Mouse (Mus musculus) hindbrain, embryonic 13.5 days (tissue): ENCODE data around the gene Kpna6. TPM values are rescaled to one million over a fixed set of nuclear protein-coding genes. Genes with fewer than 3 reads are reported as not detected.

Experiments
- ATAC-seq: fragments of 200-750 bp; cut with Nextera tagmentation; 2 replicates; pipeline ENCODE4 v1.8.0; 2017; ENCODE audit warnings: moderate TSS enrichment; ENCODE audit not compliant: low FRiP score
- H3K27ac ChIP-seq: fragments of 300-500 bp; sonication (generic); 2 replicates; pipeline ENCODE4 v1.5.1; 2015; ENCODE audit warnings: inconsistent platforms, mild to moderate bottlenecking, moderate library complexity
- H3K27me3 ChIP-seq: fragments of 300-500 bp; sonication (generic); 2 replicates; pipeline ENCODE4 v1.6.1; 2015; ENCODE audit warnings: mild to moderate bottlenecking, inconsistent platforms
- H3K36me3 ChIP-seq: fragments of 300-500 bp; sonication (generic); 2 replicates; pipeline ENCODE4 v1.6.1; 2015; ENCODE audit warnings: mild to moderate bottlenecking, inconsistent platforms
- H3K4me1 ChIP-seq: fragments of 300-500 bp; sonication (generic); replicated peaks from 2 replicates; pipeline ENCODE4 v1.6.1; 2015; ENCODE audit warnings: inconsistent platforms
- H3K4me2 ChIP-seq: fragments of 300-500 bp; sonication (generic); 2 replicates; pipeline ENCODE4 v1.6.1; 2015; ENCODE audit warnings: inconsistent platforms, mild to moderate bottlenecking, moderate library complexity
- H3K4me3 ChIP-seq: fragments of 300-500 bp; sonication (generic); 2 replicates; pipeline ENCODE4 v1.5.1; 2015; ENCODE audit warnings: mild to moderate bottlenecking, inconsistent platforms
- H3K9ac ChIP-seq: fragments of 300-500 bp; sonication (generic); 2 replicates; pipeline ENCODE4 v1.6.1; 2015; ENCODE audit warnings: mild to moderate bottlenecking, inconsistent platforms
- H3K9me3 ChIP-seq: fragments of 300-500 bp; sonication (generic); 2 replicates; pipeline ENCODE4 v1.6.1; 2016; ENCODE audit warnings: inconsistent platforms
- WGBS: fragments of 180-500 bp; shearing (Covaris S2); methylation state at CpG from one replicate; pipeline ENCODE4 v1.1.7; 2015; 5-methylcytosine and 5-hydroxymethylcytosine counted together
- microRNA-seq: library from miRNA; unstranded; fragments of <30 nt; microRNA quantifications from one replicate; pipeline ENCODE4, GENCODE M21; 2016
- polyA plus RNA-seq: library from polyadenylated mRNA; unstranded; fragments of >200 nt; fragmentation: Nextera tagmentation; extraction: Ambion mirVana; gene quantifications from 2 replicates; pipeline ENCODE4 v1.2.1, GENCODE M21; 2015

Kpna6 gene
- polyA plus RNA-seq, 1 experiment from 2014 or later, result 17.6 TPM

- no peak for ATAC-seq
- H3K27ac ChIP-seq, result no peak overlapping the region
- 65% methylated on average over 4 of the region's 4 CpGs for WGBS
Observed at GRCm38 (mm10) chr4:129610472-129610871, 62.1 kb downstream of the Kpna6 start.

GRCm38 (mm10) chr4:129610026-129610425 lies 62.5 kb downstream of the Kpna6 start:
- Histone ChIP-seq H3K9ac (peak overlapping the region; percentile 46; the same call in 1 of the 2 replicates), H3K4me1 (no peaks in the 10 kb centered on the region; the same call in 1 of the 2 replicates), H3K9me3 (no peaks in the 10 kb centered on the region), H3K36me3 (peaks cover 44% of the 10 kb centered on the region), H3K4me2 (no peak overlapping the region), H3K27me3 (no peaks in the 10 kb centered on the region), H3K4me3 (no peak overlapping the region), H3K27ac (no peak overlapping the region)
- ATAC-seq, result no peak
- WGBS, result 86% methylated on average over 4 of the region's 4 CpGs

More at GRCm38 (mm10) chr4:129610472-129610871, 62.1 kb downstream of the Kpna6 start:
- Histone ChIP-seq H3K36me3 (peaks cover 41% of the 10 kb centered on the region), H3K9ac (0 out of 2 replicates have a peak overlapping the region, but pooled peaks have one; percentile 46), H3K9me3 (no peaks in the 10 kb centered on the region), H3K4me2 (no peak overlapping the region), H3K27me3 (no peaks in the 10 kb centered on the region), H3K4me1 (no peaks in the 10 kb centered on the region; the same call in 1 of the 2 replicates), H3K4me3 (no peak overlapping the region)

GRCm38 (mm10) chr4:129609139-129609631 lies 63.4 kb downstream of the Kpna6 start:
- WGBS, result 86% methylated on average over 12 of the region's 12 CpGs
- Histone ChIP-seq H3K27ac (no peak overlapping the region), H3K36me3 (peaks cover 53% of the 10 kb centered on the region), H3K9ac (no peak overlapping the region), H3K4me2 (no peak overlapping the region), H3K9me3 (no peaks in the 10 kb centered on the region), H3K4me3 (no peak overlapping the region), H3K4me1 (no peaks in the 10 kb centered on the region; the same call in 1 of the 2 replicates), H3K27me3 (no peaks in the 10 kb centered on the region)
- no peak for ATAC-seq

GRCm38 (mm10) chr4:129608426-129609025 lies 64.0 kb downstream of the Kpna6 start:
- WGBS, result 42% methylated on average over 7 of the region's 7 CpGs
- Histone ChIP-seq H3K4me3 (no peak overlapping the region), H3K9ac (peak overlapping the region; percentile 46; the same call in 1 of the 2 replicates), H3K27ac (peak overlapping the region; percentile 60), H3K9me3 (no peaks in the 10 kb centered on the region), H3K4me2 (no peak overlapping the region), H3K36me3 (peaks cover 54% of the 10 kb centered on the region), H3K4me1 (no peaks in the 10 kb centered on the region; the same call in 1 of the 2 replicates), H3K27me3 (no peaks in the 10 kb centered on the region)
- ATAC-seq, result peak; percentile 83

GRCm38 (mm10) chr4:129600233-129601158 lies 72.1 kb downstream of the Kpna6 start, which contains the start of the genes Eif3i and Tmem234:
Gene Eif3i, minus strand, starts transcription at chr4:129600648.
Gene Tmem234, plus strand, starts transcription at chr4:129600668.
- Histone ChIP-seq H3K4me3 (peak within 1 kb of the TSS; percentile 99), H3K4me2 (peak within 1 kb of the TSS; percentile 88), H3K9ac (peak within 1 kb of the TSS; percentile 95), H3K36me3 (peaks cover 61% of the 10 kb centered on the region), H3K4me1 (peaks cover 37% of the 10 kb centered on the region), H3K9me3 (no peaks in the 10 kb centered on the region), H3K27ac (peak within 1 kb of the TSS; percentile 86), H3K27me3 (no peaks in the 10 kb centered on the region)
- WGBS, result under 1% methylated on average over 74 of the region's 74 CpGs
- ATAC-seq, result peak; percentile 90

Small RNA genes lying within 50 kb of the gene (microRNA-seq; reads per million reads assigned to microRNA genes)
- gene Mir7016, result 0.93 reads per million

Other genes with a start within 250 kb of the Kpna6 start
- gene Zbtb8b, start 231.9 kb downstream of the Kpna6 start, polyA plus RNA-seq, result 13.6 and 13.9 TPM in 2 replicates
- 34.9 and 36.2 TPM in 2 replicates for gene Bsdc1, start 211.2 kb downstream of the Kpna6 start, polyA plus RNA-seq
- 0.13 TPM in 1 of 2 replicates, not detected in the other for gene Tssk3, start 181.7 kb downstream of the Kpna6 start, polyA plus RNA-seq
- 0.36 TPM in 1 of 2 replicates, not detected in the other for gene Fam229a, start 181.6 kb downstream of the Kpna6 start, polyA plus RNA-seq
- gene Marcksl1, start 159.2 kb downstream of the Kpna6 start, polyA plus RNA-seq, result 1,788 and 1,829 TPM in 2 replicates
- 111 and 113 TPM in 2 replicates for gene Hdac1, start 130.1 kb downstream of the Kpna6 start, polyA plus RNA-seq
- gene Lck, start 99.1 kb downstream of the Kpna6 start, polyA plus RNA-seq, result 7.6 and 11.1 TPM in 2 replicates
- 0.80 and 0.87 TPM in 2 replicates for gene Fam167b, start 94.2 kb downstream of the Kpna6 start, polyA plus RNA-seq
- 208 and 212 TPM in 2 replicates for gene Eif3i, start 72.1 kb downstream of the Kpna6 start, polyA plus RNA-seq
- gene Tmem234, start 72.1 kb downstream of the Kpna6 start, polyA plus RNA-seq, result 195 and 196 TPM in 2 replicates
- 4.0 and 4.3 TPM in 2 replicates for gene Dcdc2b, start 58.5 kb downstream of the Kpna6 start, polyA plus RNA-seq
- 30.0 and 37.8 TPM in 2 replicates for gene Iqcc, start 53.7 kb downstream of the Kpna6 start, polyA plus RNA-seq
- gene Ccdc28b, start 48.8 kb downstream of the Kpna6 start, polyA plus RNA-seq, result 130 and 135 TPM in 2 replicates
- gene Txlna, start 31.7 kb downstream of the Kpna6 start, polyA plus RNA-seq, result 56.8 and 58.1 TPM in 2 replicates
- 16.8 and 18.4 TPM in 2 replicates for gene Tmem39b, start 24.1 kb upstream of the Kpna6 start, polyA plus RNA-seq
- gene Khdrbs1, start 69.5 kb upstream of the Kpna6 start, polyA plus RNA-seq, result 157 TPM in 2 replicates
- 292 and 306 TPM in 2 replicates for gene Ptp4a2, start 138.5 kb upstream of the Kpna6 start, polyA plus RNA-seq